Mouse (Mus musculus): ENCODE measurements around the gene Nlrp4e. TPM values are rescaled to one million over a fixed set of nuclear protein-coding genes. Genes with fewer than 3 reads are reported as not detected.

The Nlrp4e gene
- not detected in 2 replicates for polyA plus RNA-seq (2015; fragmentation: Nextera tagmentation; extraction: Ambion mirVana)

GRCm38 (mm10) chr7:23300892-23301291, at the start of gene Nlrp4e:
Nlrp4e (plus strand) TSS chr7:23301192.

GRCm38 (mm10) chr7:23251582-23251981, 49.4 kb upstream of the Nlrp4e start, which contains the start of gene Vmn1r166:
Vmn1r166 (minus strand) TSS chr7:23251682.

GRCm38 (mm10) chr7:23278800-23279199, 22.2 kb upstream of the Nlrp4e start, which contains the start of gene Gm6902:
Gm6902 (minus strand) TSS chr7:23278900.

GRCm38 (mm10) chr7:23385589-23385988, 84.6 kb downstream of the Nlrp4e start, which contains the start of gene Nlrp5:
Nlrp5 (plus strand) TSS chr7:23385889.

Small RNA genes within 50 kb of the gene (microRNA-seq; reads per million reads assigned to microRNA genes)
- not detected for gene Gm25196

Other genes starting within 250 kb of the Nlrp4e start
- not detected in 2 replicates for gene Vmn1r163, start 245.7 kb upstream of the Nlrp4e start, polyA plus RNA-seq (2015; fragmentation: Nextera tagmentation; extraction: Ambion mirVana)
- gene Gm8720, start 233.7 kb upstream of the Nlrp4e start, polyA plus RNA-seq (2015; fragmentation: Nextera tagmentation; extraction: Ambion mirVana): not detected in 2 replicates
- not detected in 2 replicates for gene Gm10662, start 156.7 kb upstream of the Nlrp4e start, polyA plus RNA-seq (2015; fragmentation: Nextera tagmentation; extraction: Ambion mirVana)
- not detected in 2 replicates for gene Vmn1r165, start 83.9 kb upstream of the Nlrp4e start, polyA plus RNA-seq (2015; fragmentation: Nextera tagmentation; extraction: Ambion mirVana)
- gene Vmn1r166, start 49.5 kb upstream of the Nlrp4e start, polyA plus RNA-seq (2015; fragmentation: Nextera tagmentation; extraction: Ambion mirVana): not detected in 2 replicates
- not detected in 2 replicates for gene Gm6902, start 22.3 kb upstream of the Nlrp4e start, polyA plus RNA-seq (2015; fragmentation: Nextera tagmentation; extraction: Ambion mirVana)
- not detected in 2 replicates for gene Nlrp5, start 84.7 kb downstream of the Nlrp4e start, polyA plus RNA-seq (2015; fragmentation: Nextera tagmentation; extraction: Ambion mirVana)
- not detected in 2 replicates for gene Vmn1r167, start 206.0 kb downstream of the Nlrp4e start, polyA plus RNA-seq (2015; fragmentation: Nextera tagmentation; extraction: Ambion mirVana)
- gene Vmn1r168, start 238.5 kb downstream of the Nlrp4e start, polyA plus RNA-seq (2015; fragmentation: Nextera tagmentation; extraction: Ambion mirVana): not detected in 2 replicates

Measured in urinary bladder, postnatal 0 days (tissue).